ENCODE assay signal across 7 mouse cellular contexts in genomic region chr2:31769631-31770111, GRCm38 (mm10). TPM values are rescaled to one million over a fixed set of nuclear protein-coding genes. Genes with fewer than 3 reads are reported as not detected.
DNase-seq lines count a peak whose midpoint lies in the region; ATAC-seq and TF ChIP-seq lines count a peak whose summit lies in the region.

No protein-coding gene starts in this region.

- H3K27ac ChIP-seq in bone marrow macrophage, adult 2 months (ENCODE audit: insufficient read depth, low read depth, low read length) = peak overlapping the region; percentile 100
- H3K27ac ChIP-seq in heart, embryonic 15.5 days = peak overlapping the region; percentile 91

- H3K36me3 ChIP-seq in heart, embryonic 15.5 days = no peaks in the 10 kb centered on the region

- DNase-seq in Muller cell, postnatal 12 days (ENCODE audit: inconsistent ontology term) = peak; percentile 58
- DNase-seq in kidney, postnatal 25 days = peak; percentile 82 to 90
- no peak for DNase-seq in frontal cortex, postnatal 36 days (ENCODE audit: low spot score in 2 of 2)

- TF ChIP-seq POLR2A in bone marrow macrophage, adult 2 months (IDR thresholded peaks at IDR 0.05; ENCODE audit: borderline replicate concordance, low read depth, low read length) = no peak

- no peak for TF ChIP-seq CTCF in bone marrow macrophage, adult 2 months (IDR thresholded peaks at IDR 0.05; ENCODE audit: low read depth, low read length)

- H3K27me3 ChIP-seq in heart, embryonic 15.5 days = no peaks in the 10 kb centered on the region

- ATAC-seq in heart, embryonic 15.5 days (replicated peaks; ENCODE audit: insufficient number of reproducible peaks, insufficient read depth, low FRiP score, low read depth) = peak; percentile 51
- peak; percentile 35; the same call in 1 of the 2 replicates for ATAC-seq in megakaryocyte progenitor cell, adult 5-6 weeks (replicated peaks; ENCODE audit: poor library complexity)
- ATAC-seq in megakaryocyte-erythroid progenitor cell, adult 5-6 weeks (replicated peaks; ENCODE audit: low FRiP score, low TSS enrichment, poor library complexity, severe bottlenecking) = no peak

- WGBS in heart, embryonic 15.5 days = 13% methylated on average over 6 of the region's 6 CpGs

- H3K4me2 ChIP-seq in heart, embryonic 15.5 days = peak overlapping the region; percentile 49

- H3K4me1 ChIP-seq in bone marrow macrophage, adult 2 months (ENCODE audit: control insufficient read depth, insufficient read depth, low read length) = peaks cover 60% of the 10 kb centered on the region
- peaks cover 85% of the 10 kb centered on the region for H3K4me1 ChIP-seq in heart, embryonic 15.5 days (replicated peaks)

- H3K9me3 ChIP-seq in heart, embryonic 15.5 days (replicated peaks) = no peaks in the 10 kb centered on the region

- peak overlapping the region; percentile 26 for H3K9ac ChIP-seq in heart, embryonic 15.5 days

- peak overlapping the region; percentile 56 for H3K4me3 ChIP-seq in bone marrow macrophage, adult 2 months (ENCODE audit: insufficient read depth, low read length)
- H3K4me3 ChIP-seq in heart, embryonic 15.5 days = 0 out of 2 replicates have a peak overlapping the region, but pooled peaks have one; percentile 18

RNA-seq across cellular contexts. Expression of gene Qrfp, which starts 40.7 kb away (rescaled TPM):
- polyA plus RNA-seq in bone marrow macrophage, adult 2 months (2012; ENCODE audit: insufficient read depth, insufficient read length, missing spikeins) = not detected in 2 replicates
- polyA plus RNA-seq in heart, embryonic 15.5 days (2015; fragmentation: Nextera tagmentation; extraction: Ambion mirVana) = 0.04 and 0.18 TPM in 2 replicates
- total RNA-seq in megakaryocyte progenitor cell, adult 5-6 weeks (2015) = not detected in 2 replicates
- not detected in 2 replicates for total RNA-seq in megakaryocyte progenitor cell, adult 5-6 weeks (2017)
- not detected in 2 replicates for total RNA-seq in megakaryocyte-erythroid progenitor cell, adult 5-6 weeks (2014; fragmentation: Nextera tagmentation)
- 0.11 TPM in 1 of 2 replicates, not detected in the other for total RNA-seq in megakaryocyte-erythroid progenitor cell, adult 5-6 weeks (2017)

Comparison
In these comparisons a context has a peak if more than half of its experiments do, and no peak if none do; other contexts are left out.
1. DNase-seq: peak in Muller cell, postnatal 12 days (single experiment) and kidney, postnatal 25 days (2 of 2); none in frontal cortex, postnatal 36 days (0 of 2).